Mouse (Mus musculus) liver, adult 2 months (tissue): ENCODE data around the gene Mecom.

ENCODE experiments used
- CTCF ChIP-seq: fragments of 200-500 bp; IDR thresholded peaks from 2 replicates; pipeline ENCODE4 v1.5.1; 2011; ENCODE audit warnings: low read depth, low read length, control low read depth
- POLR2A ChIP-seq: fragments of 200-500 bp; IDR thresholded peaks from 2 replicates; pipeline ENCODE4 v1.6.1; 2011; ENCODE audit warnings: low read length, control low read depth; ENCODE audit not compliant: insufficient read depth; ENCODE audit errors: extremely low read depth

DNA sequence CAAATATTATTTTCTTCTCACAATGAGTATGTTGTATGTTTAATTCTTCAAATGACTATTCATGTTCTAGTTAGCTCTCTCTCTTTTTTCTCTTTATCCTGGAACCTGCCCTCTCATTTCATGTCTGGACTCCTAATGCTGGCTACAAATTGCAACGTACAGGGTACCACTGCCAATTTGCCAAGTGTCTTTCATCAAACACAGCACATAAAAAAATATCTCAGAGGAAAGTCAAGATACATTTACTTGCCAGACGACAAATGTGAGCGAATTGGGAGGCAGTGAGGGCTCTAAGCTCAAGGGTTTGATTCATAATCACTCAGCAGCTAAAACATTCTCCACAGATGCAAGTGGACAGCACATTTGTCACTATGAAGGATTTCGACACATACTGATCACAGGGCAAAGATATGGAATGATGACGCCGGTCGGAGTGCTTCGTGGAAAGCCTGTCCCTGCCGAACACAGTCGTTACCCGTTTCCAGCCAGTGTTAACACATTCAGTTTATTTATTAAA, 579.3 kb downstream of the Mecom start:
- TF ChIP-seq CTCF (no peak), POLR2A (no peak)
